Mouse (Mus musculus): ENCODE measurements at regions not wholly inside any gene's neighbourhood (a gene's known extent, or its start where the extent isn't known, plus 50 kb on each side); places are given as distances from the start of the nearest gene placed in this dataset.

GRCm38 (mm10) chr11:35065959-35066414, 55.0 kb upstream of the Slit3 start:
- H3K4me1 ChIP-seq (replicated peaks; ENCODE audit: control insufficient read depth, insufficient read depth, low read length): peaks cover 6% of the 10 kb centered on the region; the same call in 1 of the 2 replicates
- H3K9me3 ChIP-seq (ENCODE audit: control insufficient read depth, low read length): no peaks in the 10 kb centered on the region
- H3K27me3 ChIP-seq (replicated peaks; ENCODE audit: control insufficient read depth, insufficient read depth, low read length): no peaks in the 10 kb centered on the region
- ATAC-seq (replicated peaks; ENCODE audit: low FRiP score, low TSS enrichment, low read depth): no peak
- H3K9ac ChIP-seq (ENCODE audit: low read length): no peak overlapping the region
- no peak overlapping the region for H3K27ac ChIP-seq (ENCODE audit: low read depth)
- WGBS: 44% methylated on average over 4 of the region's 4 CpGs
- H3K36me3 ChIP-seq (ENCODE audit: control insufficient read depth, insufficient read depth, low read length): no peaks in the 10 kb centered on the region
- H3K4me3 ChIP-seq (ENCODE audit: low read depth, low read length): no peak overlapping the region
- no peak overlapping the region for H3K4me2 ChIP-seq (ENCODE audit: low read length)
- no peak for DNase-seq (ENCODE audit: low spot score)

- Histone ChIP-seq H3K27ac (ENCODE audit: low read depth) (no peak overlapping the region), H3K4me1 (replicated peaks; ENCODE audit: control insufficient read depth, insufficient read depth, low read length) (no peaks in the 10 kb centered on the region; the same call in 1 of the 2 replicates), H3K9ac (ENCODE audit: low read length) (no peak overlapping the region), H3K27me3 (replicated peaks; ENCODE audit: control insufficient read depth, insufficient read depth, low read length) (no peaks in the 10 kb centered on the region), H3K4me2 (ENCODE audit: low read length) (no peak overlapping the region), H3K36me3 (ENCODE audit: control insufficient read depth, insufficient read depth, low read length) (no peaks in the 10 kb centered on the region), H3K4me3 (ENCODE audit: low read depth, low read length) (no peak overlapping the region), H3K9me3 (ENCODE audit: control insufficient read depth, low read length) (no peaks in the 10 kb centered on the region)
- no peak for ATAC-seq (replicated peaks; ENCODE audit: low FRiP score, low TSS enrichment, low read depth)
- WGBS: 81% methylated on average over 6 of the region's 6 CpGs
- DNase-seq (ENCODE audit: low spot score): no peak
Measured at GRCm38 (mm10) chr11:35057791-35058190, 63.2 kb upstream of the Slit3 start.

- no peak overlapping the region for H3K4me3 ChIP-seq (ENCODE audit: low read depth, low read length)
- no peaks in the 10 kb centered on the region for H3K36me3 ChIP-seq (ENCODE audit: control insufficient read depth, insufficient read depth, low read length)
- whole genome bisulfite sequencing: 88% methylated on average over 7 of the region's 7 CpGs
- H3K9me3 ChIP-seq (ENCODE audit: control insufficient read depth, low read length): no peaks in the 10 kb centered on the region
- no peaks in the 10 kb centered on the region; the same call in 1 of the 2 replicates for H3K4me1 ChIP-seq (replicated peaks; ENCODE audit: control insufficient read depth, insufficient read depth, low read length)
- no peaks in the 10 kb centered on the region for H3K27me3 ChIP-seq (replicated peaks; ENCODE audit: control insufficient read depth, insufficient read depth, low read length)
- DNase-seq (ENCODE audit: low spot score) (no peak), ATAC-seq (replicated peaks; ENCODE audit: low FRiP score, low TSS enrichment, low read depth) (no peak)
- no peak overlapping the region for H3K4me2 ChIP-seq (ENCODE audit: low read length)
- H3K9ac ChIP-seq (ENCODE audit: low read length): no peak overlapping the region
- H3K27ac ChIP-seq (ENCODE audit: low read depth): no peak overlapping the region
Measured at GRCm38 (mm10) chr11:35055496-35056125, 65.4 kb upstream of the Slit3 start.

GRCm38 (mm10) chr11:35053613-35053950, 67.4 kb upstream of the Slit3 start:
- 31% methylated on average over 2 of the region's 2 CpGs for WGBS
- no peak for ATAC-seq (replicated peaks; ENCODE audit: low FRiP score, low TSS enrichment, low read depth)
- Histone ChIP-seq H3K27ac (ENCODE audit: low read depth) (peak overlapping the region; percentile 43; the same call in 1 of the 2 replicates), H3K9ac (ENCODE audit: low read length) (no peak overlapping the region), H3K4me3 (ENCODE audit: low read depth, low read length) (no peak overlapping the region), H3K36me3 (ENCODE audit: control insufficient read depth, insufficient read depth, low read length) (no peaks in the 10 kb centered on the region), H3K9me3 (ENCODE audit: control insufficient read depth, low read length) (no peaks in the 10 kb centered on the region), H3K4me2 (ENCODE audit: low read length) (no peak overlapping the region), H3K27me3 (replicated peaks; ENCODE audit: control insufficient read depth, insufficient read depth, low read length) (no peaks in the 10 kb centered on the region), H3K4me1 (replicated peaks; ENCODE audit: control insufficient read depth, insufficient read depth, low read length) (no peaks in the 10 kb centered on the region; the same call in 1 of the 2 replicates)
- no peak for DNase-seq (ENCODE audit: low spot score)

GRCm38 (mm10) chr11:35052856-35053612, 68.0 kb upstream of the Slit3 start:
- H3K27me3 ChIP-seq (replicated peaks; ENCODE audit: control insufficient read depth, insufficient read depth, low read length): no peaks in the 10 kb centered on the region
- ATAC-seq (replicated peaks; ENCODE audit: low FRiP score, low TSS enrichment, low read depth): no peak
- H3K9ac ChIP-seq (ENCODE audit: low read length): no peak overlapping the region
- peak overlapping the region; percentile 43; the same call in 1 of the 2 replicates for H3K27ac ChIP-seq (ENCODE audit: low read depth)
- H3K4me3 ChIP-seq (ENCODE audit: low read depth, low read length): no peak overlapping the region
- DNase-seq (ENCODE audit: low spot score): no peak
- H3K4me2 ChIP-seq (ENCODE audit: low read length): no peak overlapping the region
- no peaks in the 10 kb centered on the region; the same call in 1 of the 2 replicates for H3K4me1 ChIP-seq (replicated peaks; ENCODE audit: control insufficient read depth, insufficient read depth, low read length)
- H3K9me3 ChIP-seq (ENCODE audit: control insufficient read depth, low read length): no peaks in the 10 kb centered on the region
- 72% methylated on average over 4 of the region's 4 CpGs for WGBS
- no peaks in the 10 kb centered on the region for H3K36me3 ChIP-seq (ENCODE audit: control insufficient read depth, insufficient read depth, low read length)

- no peaks in the 10 kb centered on the region for H3K9me3 ChIP-seq (ENCODE audit: control insufficient read depth, low read length)
- H3K27ac ChIP-seq (ENCODE audit: low read depth): no peak overlapping the region
- DNase-seq (ENCODE audit: low spot score) (no peak), ATAC-seq (replicated peaks; ENCODE audit: low FRiP score, low TSS enrichment, low read depth) (no peak)
- no peaks in the 10 kb centered on the region; the same call in 1 of the 2 replicates for H3K4me1 ChIP-seq (replicated peaks; ENCODE audit: control insufficient read depth, insufficient read depth, low read length)
- H3K36me3 ChIP-seq (ENCODE audit: control insufficient read depth, insufficient read depth, low read length): no peaks in the 10 kb centered on the region
- H3K9ac ChIP-seq (ENCODE audit: low read length): no peak overlapping the region
- no peak overlapping the region for H3K4me3 ChIP-seq (ENCODE audit: low read depth, low read length)
- WGBS: 66% methylated on average over 8 of the region's 8 CpGs
- no peak overlapping the region for H3K4me2 ChIP-seq (ENCODE audit: low read length)
- H3K27me3 ChIP-seq (replicated peaks; ENCODE audit: control insufficient read depth, insufficient read depth, low read length): no peaks in the 10 kb centered on the region
Measured at GRCm38 (mm10) chr11:35049663-35050215, 71.3 kb upstream of the Slit3 start.

GRCm38 (mm10) chr11:35044659-35045058, 76.4 kb upstream of the Slit3 start:
- 63% methylated on average over 1 of the region's 1 CpGs for WGBS
- Histone ChIP-seq H3K4me1 (replicated peaks; ENCODE audit: control insufficient read depth, insufficient read depth, low read length) (no peaks in the 10 kb centered on the region), H3K27me3 (replicated peaks; ENCODE audit: control insufficient read depth, insufficient read depth, low read length) (no peaks in the 10 kb centered on the region), H3K4me2 (ENCODE audit: low read length) (no peak overlapping the region), H3K4me3 (ENCODE audit: low read depth, low read length) (no peak overlapping the region), H3K36me3 (ENCODE audit: control insufficient read depth, insufficient read depth, low read length) (no peaks in the 10 kb centered on the region), H3K9ac (ENCODE audit: low read length) (no peak overlapping the region), H3K9me3 (ENCODE audit: control insufficient read depth, low read length) (no peaks in the 10 kb centered on the region), H3K27ac (ENCODE audit: low read depth) (no peak overlapping the region)
- no peak for DNase-seq (ENCODE audit: low spot score)
- ATAC-seq (replicated peaks; ENCODE audit: low FRiP score, low TSS enrichment, low read depth): no peak

- Histone ChIP-seq H3K27ac (ENCODE audit: low read depth) (no peak overlapping the region), H3K4me1 (replicated peaks; ENCODE audit: control insufficient read depth, insufficient read depth, low read length) (no peaks in the 10 kb centered on the region), H3K9me3 (ENCODE audit: control insufficient read depth, low read length) (no peaks in the 10 kb centered on the region), H3K4me3 (ENCODE audit: low read depth, low read length) (no peak overlapping the region), H3K4me2 (ENCODE audit: low read length) (peak overlapping the region; percentile 32), H3K27me3 (replicated peaks; ENCODE audit: control insufficient read depth, insufficient read depth, low read length) (no peaks in the 10 kb centered on the region), H3K9ac (ENCODE audit: low read length) (no peak overlapping the region), H3K36me3 (ENCODE audit: control insufficient read depth, insufficient read depth, low read length) (no peaks in the 10 kb centered on the region)
- DNase-seq (ENCODE audit: low spot score) (no peak), ATAC-seq (replicated peaks; ENCODE audit: low FRiP score, low TSS enrichment, low read depth) (0 out of 2 replicates have a peak, but pooled peaks have one; percentile 15)
- 9% methylated on average over 6 of the region's 8 CpGs for WGBS
Measured at GRCm38 (mm10) chr11:35024448-35024847, 96.6 kb upstream of the Slit3 start.
